Mouse (Mus musculus) A20 (cell line): ENCODE data around the gene Ccdc39.

Experiments
- DNase-seq: peaks from one replicate; pipeline ENCODE4 v3.0.0-alpha.2; 2011; ENCODE audit warnings: low read depth, low spot score

Gene Ccdc39

DNA sequence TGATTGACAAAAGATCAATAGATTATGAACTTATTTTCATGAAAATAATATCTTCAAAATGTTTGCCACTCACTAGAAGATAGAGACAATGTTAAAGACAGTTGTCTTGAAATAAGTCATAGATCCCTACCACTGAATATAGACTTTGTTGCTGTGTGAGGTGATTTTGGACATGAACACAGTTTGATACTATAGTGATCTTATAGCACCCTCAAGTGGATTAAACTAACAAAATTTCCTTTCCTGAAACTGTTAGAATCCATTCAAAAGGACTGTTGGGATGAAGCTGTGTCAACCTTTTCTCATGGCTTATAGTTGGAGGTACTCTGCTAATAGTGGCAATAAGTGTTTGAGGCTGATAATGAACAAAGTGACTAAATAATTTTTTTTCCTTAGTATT lies 53.1 kb downstream of the Ccdc39 start:
- peak; percentile 12 for DNase-seq
